ENCODE assay signal across 12 mouse cellular contexts in genomic region chr4:154854676-154855345, GRCm38 (mm10). TPM values are rescaled to one million over a fixed set of nuclear protein-coding genes. Genes with fewer than 3 reads are reported as not detected.
DNase-seq lines count a peak whose midpoint lies in the region; ATAC-seq and TF ChIP-seq lines count a peak whose summit lies in the region.
"Had no signal": no experiment of that assay in that cellular context is flagged by ENCODE, and none has a peak within 500 bp of the region (broad histone marks: within the 10 kb centered on the region; RNA-seq: fewer than 3 reads in every experiment).

No protein-coding gene starts in this region.

- intact Hi-C loops in left cerebral cortex, postnatal 36 days (cut with DNase I): no loop called here

- TF ChIP-seq CTCF in lung, adult 2 months (IDR thresholded peaks at IDR 0.05; ENCODE audit: insufficient read depth, low read length): no peak

- 48% methylated on average over 12 of the region's 12 CpGs for WGBS in heart, embryonic 15.5 days
- 65% methylated on average over 12 of the region's 12 CpGs for WGBS in hindbrain, embryonic 10.5 days
- WGBS in midbrain, embryonic 15.5 days: 57% methylated on average over 12 of the region's 12 CpGs
- WGBS in lung, adult 2 months: 49% methylated on average over 12 of the region's 12 CpGs

- ATAC-seq in heart, embryonic 15.5 days (replicated peaks; ENCODE audit: insufficient number of reproducible peaks, insufficient read depth, low FRiP score, low read depth): no peak
- ATAC-seq in activated CD4-positive, CD25-positive, alpha-beta regulatory T cell, adult 4 months: peak; percentile 52
- no peak for ATAC-seq in midbrain, embryonic 15.5 days (replicated peaks)

- H3K4me1 ChIP-seq in heart, embryonic 15.5 days (replicated peaks): peaks cover 19% of the 10 kb centered on the region
- peaks cover 16% of the 10 kb centered on the region for H3K4me1 ChIP-seq in hindbrain, embryonic 10.5 days (replicated peaks)
- H3K4me1 ChIP-seq in midbrain, embryonic 15.5 days: peaks cover 10% of the 10 kb centered on the region
- peaks cover 4% of the 10 kb centered on the region; the same call in 1 of the 2 replicates for H3K4me1 ChIP-seq in lung, adult 2 months (ENCODE audit: control insufficient read depth, insufficient read depth, low read length)

- H3K9me3 ChIP-seq in heart, embryonic 15.5 days (replicated peaks): no peaks in the 10 kb centered on the region
- no peaks in the 10 kb centered on the region for H3K9me3 ChIP-seq in hindbrain, embryonic 10.5 days
- H3K9me3 ChIP-seq in midbrain, embryonic 15.5 days: no peaks in the 10 kb centered on the region

- peak overlapping the region; percentile 96 for H3K4me2 ChIP-seq in heart, embryonic 15.5 days
- peak overlapping the region; percentile 67 for H3K4me2 ChIP-seq in midbrain, embryonic 15.5 days

- no peak overlapping the region for H3K27ac ChIP-seq in heart, embryonic 15.5 days
- no peak overlapping the region for H3K27ac ChIP-seq in hindbrain, embryonic 10.5 days
- peak overlapping the region; percentile 90; the same call in 1 of the 2 replicates for H3K27ac ChIP-seq in midbrain, embryonic 15.5 days
- H3K27ac ChIP-seq: heart, embryonic 13.5 days had no signal

- H3K4me3 ChIP-seq in heart, embryonic 15.5 days: no peak overlapping the region
- H3K4me3 ChIP-seq in hindbrain, embryonic 10.5 days: peak overlapping the region; percentile 69; the same call in 1 of the 2 replicates
- H3K4me3 ChIP-seq in midbrain, embryonic 15.5 days: peak overlapping the region; percentile 48
- H3K4me3 ChIP-seq in lung, adult 2 months (replicated peaks; ENCODE audit: extremely low read depth, low read depth, low read length): no peak overlapping the region

- no peak overlapping the region for H3K9ac ChIP-seq in heart, embryonic 15.5 days
- H3K9ac ChIP-seq in midbrain, embryonic 15.5 days: peak overlapping the region; percentile 69; the same call in 1 of the 2 replicates

- no peaks in the 10 kb centered on the region for H3K36me3 ChIP-seq in heart, embryonic 15.5 days
- no peaks in the 10 kb centered on the region for H3K36me3 ChIP-seq in hindbrain, embryonic 10.5 days
- H3K36me3 ChIP-seq in midbrain, embryonic 15.5 days (replicated peaks): no peaks in the 10 kb centered on the region
- H3K36me3 ChIP-seq: heart, embryonic 13.5 days had no signal

- no peak for TF ChIP-seq POLR2A in lung, adult 2 months (IDR thresholded peaks at IDR 0.05; ENCODE audit: borderline replicate concordance, extremely low read depth, low read depth, low read length)

- H3K27me3 ChIP-seq in heart, embryonic 15.5 days: peaks cover 53% of the 10 kb centered on the region
- H3K27me3 ChIP-seq in hindbrain, embryonic 10.5 days (ENCODE audit: insufficient read depth, poor library complexity, severe bottlenecking): peaks cover 60% of the 10 kb centered on the region
- no peaks in the 10 kb centered on the region; the same call in 1 of the 2 replicates for H3K27me3 ChIP-seq in midbrain, embryonic 15.5 days (replicated peaks)

- DNase-seq in heart, adult 18-20 months: no peak
- no peak for DNase-seq in hindbrain, embryonic 10.5 days (ENCODE audit: low spot score)
- no peak for DNase-seq in left cerebral cortex, postnatal 36 days (ENCODE audit: low spot score in 2 of 2)
- no peak for DNase-seq in lung, adult 2 months
- no peak for DNase-seq in adrenal gland, adult 8-10 months
- DNase-seq: adrenal gland, postnatal 14 days had no signal

RNA-seq across cellular contexts. Expression of gene Mmel1, which starts 14.6 kb away (rescaled TPM):
- 0.58 and 0.60 TPM in 2 replicates for polyA plus RNA-seq in heart, embryonic 15.5 days (2015; fragmentation: Nextera tagmentation; extraction: Ambion mirVana)
- under 1 TPM; 0.10 to 0.13 TPM for total RNA-seq in heart, adult 18-20 months (2021)
- polyA plus RNA-seq in activated CD4-positive, CD25-positive, alpha-beta regulatory T cell, adult 4 months (2017; shearing (Covaris generic)): not detected
- polyA plus RNA-seq in hindbrain, embryonic 10.5 days (2016; fragmentation: Nextera tagmentation; extraction: Ambion mirVana): 0.31 and 0.68 TPM in 2 replicates
- polyA plus RNA-seq in midbrain, embryonic 15.5 days (2015; fragmentation: Nextera tagmentation; extraction: Ambion mirVana): 0.31 and 0.49 TPM in 2 replicates
- under 1 TPM; 0.49 to 1.00 TPM for total RNA-seq in left cerebral cortex, postnatal 36 days (2021)
- polyA plus RNA-seq in lung, adult 2 months (2012; rRNA removed): 0.09 and 0.12 TPM in 2 replicates
- total RNA-seq in adrenal gland, adult 8-10 months (2022): 1 to 10 TPM in 2 of 4 experiments, under 1 TPM in 2; 0.31 to 4.6 (median 1.5) TPM
- polyA plus RNA-seq: large intestine, adult 2 months had no signal

RNA-seq across cellular contexts. Expression of gene Ttc34, which starts 17.6 kb away (rescaled TPM):
- 0.06 and 0.14 TPM in 2 replicates for polyA plus RNA-seq in heart, embryonic 15.5 days (2015; fragmentation: Nextera tagmentation; extraction: Ambion mirVana)
- under 1 TPM; 0.15 to 0.18 TPM for total RNA-seq in heart, adult 18-20 months (2021)
- polyA plus RNA-seq in activated CD4-positive, CD25-positive, alpha-beta regulatory T cell, adult 4 months (2017; shearing (Covaris generic)): not detected
- 0.65 and 0.68 TPM in 2 replicates for polyA plus RNA-seq in hindbrain, embryonic 10.5 days (2016; fragmentation: Nextera tagmentation; extraction: Ambion mirVana)
- 1.6 and 1.7 TPM in 2 replicates for polyA plus RNA-seq in midbrain, embryonic 15.5 days (2015; fragmentation: Nextera tagmentation; extraction: Ambion mirVana)
- 1 to 10 TPM; 3.1 to 3.6 TPM for total RNA-seq in left cerebral cortex, postnatal 36 days (2021)
- polyA plus RNA-seq in lung, adult 2 months (2012; rRNA removed): 4.8 and 5.1 TPM in 2 replicates
- total RNA-seq in adrenal gland, adult 8-10 months (2022): under 1 TPM; 0.38 to 0.63 (median 0.46) TPM
- polyA plus RNA-seq: liver, embryonic 16.5 days had no signal

RNA-seq across cellular contexts. Expression of gene Fam213b, which starts 44.1 kb away (rescaled TPM):
- 46.7 and 53.6 TPM in 2 replicates for polyA plus RNA-seq in heart, embryonic 15.5 days (2015; fragmentation: Nextera tagmentation; extraction: Ambion mirVana)
- total RNA-seq in heart, adult 18-20 months (2021): 10 to 100 TPM; 82.5 to 98.2 TPM
- 1 to 10 TPM; 6.5 to 7.6 TPM for polyA plus RNA-seq in activated CD4-positive, CD25-positive, alpha-beta regulatory T cell, adult 4 months (2017; shearing (Covaris generic))
- polyA plus RNA-seq in hindbrain, embryonic 10.5 days (2016; fragmentation: Nextera tagmentation; extraction: Ambion mirVana): 47.4 and 51.5 TPM in 2 replicates
- polyA plus RNA-seq in midbrain, embryonic 15.5 days (2015; fragmentation: Nextera tagmentation; extraction: Ambion mirVana): 56.1 and 62.6 TPM in 2 replicates
- total RNA-seq in left cerebral cortex, postnatal 36 days (2021): 10 to 100 TPM; 51.1 to 68.5 TPM
- polyA plus RNA-seq in lung, adult 2 months (2012; rRNA removed): 8.9 and 14.8 TPM in 2 replicates
- 100 to 1,000 TPM in 2 of 4 experiments, 10 to 100 TPM in 2; 21.8 to 161 (median 71.6) TPM for total RNA-seq in adrenal gland, adult 8-10 months (2022)

Comparison
In these comparisons a context has a peak if more than half of its experiments do, and no peak if none do; other contexts are left out.
1. H3K4me3 ChIP-seq: peak in hindbrain, embryonic 10.5 days (single experiment) and midbrain, embryonic 15.5 days (single experiment); none in heart, embryonic 15.5 days (single experiment) and lung, adult 2 months (single experiment).